Mouse (Mus musculus): ENCODE measurements around the gene Tacc2.

DNA sequence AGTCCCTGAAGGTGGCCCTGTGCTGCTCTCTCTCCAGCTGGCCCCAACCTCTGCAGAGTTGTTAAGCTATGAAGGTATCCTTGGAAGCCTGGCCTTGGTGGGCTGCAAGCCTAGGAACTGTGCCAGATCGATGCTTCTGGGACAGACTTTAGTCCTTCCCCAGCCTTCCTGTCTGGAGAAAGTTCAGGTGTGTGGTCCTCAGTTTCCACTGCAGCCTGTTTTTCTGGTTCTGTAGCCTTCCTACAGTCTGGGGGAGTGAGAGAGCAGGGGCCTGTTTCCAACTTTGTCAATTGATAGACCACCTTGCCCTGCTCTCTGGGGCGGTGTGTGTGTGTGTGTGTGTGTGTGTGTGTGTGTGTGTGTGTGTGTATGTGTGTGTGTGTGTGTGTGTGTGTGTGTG is 114.7 kb downstream of the Tacc2 start:
- TF ChIP-seq GATA1 (IDR thresholded peaks at IDR 0.05; ENCODE audit: low read length) (no peak), TAL1 (IDR thresholded peaks at IDR 0.05; ENCODE audit: low read length) (no peak)
